Mouse (Mus musculus) cerebellum, adult 9-10 months (tissue): Measurements from ENCODE around the gene Nprl3.
"Not testable (repeated sequence)": the region's sequence is repeated elsewhere in the genome, so short reads cannot be mapped to it uniquely, and the experiment has no call there.

Experiments used
- DNase-seq: peaks from one replicate; pipeline ENCODE4 v3.0.0; 2022

Gene Nprl3

GRCm38 (mm10) chr11:32267188-32267884, at the start of gene Nprl3:
Gene Nprl3, minus strand, starts transcription at chr11:32267707.
- DNase-seq = peak; percentile 94

GRCm38 (mm10) chr11:32316009-32316408, 48.5 kb upstream of the Nprl3 start:
- no peak for DNase-seq

- no peak for DNase-seq
Observed at GRCm38 (mm10) chr11:32309928-32310327, 42.4 kb upstream of the Nprl3 start.

- no peak for DNase-seq
Observed at GRCm38 (mm10) chr11:32309446-32309845, 41.9 kb upstream of the Nprl3 start.

- DNase-seq = no peak
Observed at GRCm38 (mm10) chr11:32307006-32307405, 39.5 kb upstream of the Nprl3 start.

GRCm38 (mm10) chr11:32303455-32303854, 35.9 kb upstream of the Nprl3 start:
- no peak for DNase-seq

GRCm38 (mm10) chr11:32302824-32303419, 35.4 kb upstream of the Nprl3 start:
- no peak for DNase-seq

- DNase-seq = no peak
Observed at GRCm38 (mm10) chr11:32301506-32301905, 34.0 kb upstream of the Nprl3 start.

GRCm38 (mm10) chr11:32300279-32301267, 33.1 kb upstream of the Nprl3 start:
- DNase-seq = no peak

GRCm38 (mm10) chr11:32299865-32300264, 32.4 kb upstream of the Nprl3 start, which contains the start of gene Hbq1a:
Gene Hbq1a, plus strand, starts transcription at chr11:32300069.
- peak; percentile 70 for DNase-seq

GRCm38 (mm10) chr11:32298532-32298918, 31.0 kb upstream of the Nprl3 start:
- DNase-seq = no peak

- no peak for DNase-seq
Observed at GRCm38 (mm10) chr11:32297866-32298531, 30.5 kb upstream of the Nprl3 start.

- DNase-seq = not testable (repeated sequence)
Observed at GRCm38 (mm10) chr11:32297417-32297816, 29.9 kb upstream of the Nprl3 start.

- not testable (repeated sequence) for DNase-seq
Observed at GRCm38 (mm10) chr11:32296203-32296602, 28.7 kb upstream of the Nprl3 start, which contains the start of gene Hba-a2. Gene Hba-a2, plus strand, starts transcription at chr11:32296489.

GRCm38 (mm10) chr11:32293479-32293878, 26.0 kb upstream of the Nprl3 start:
- DNase-seq = not testable (repeated sequence)

GRCm38 (mm10) chr11:32292819-32293218, 25.3 kb upstream of the Nprl3 start:
- not testable (repeated sequence) for DNase-seq

GRCm38 (mm10) chr11:32287493-32287825, 20.0 kb upstream of the Nprl3 start:
- no peak for DNase-seq

- DNase-seq = peak; percentile 86
Observed at GRCm38 (mm10) chr11:32286695-32287492, 19.4 kb upstream of the Nprl3 start, which contains the start of gene Hbq1b. Gene Hbq1b, plus strand, starts transcription at chr11:32286965.

- DNase-seq = not testable (repeated sequence)
Observed at GRCm38 (mm10) chr11:32285887-32286286, 18.4 kb upstream of the Nprl3 start.

- DNase-seq = no peak
Observed at GRCm38 (mm10) chr11:32285031-32285775, 17.7 kb upstream of the Nprl3 start.

GRCm38 (mm10) chr11:32284582-32284981, 17.1 kb upstream of the Nprl3 start:
- DNase-seq = not testable (repeated sequence)
